Mouse (Mus musculus): ENCODE results near the gene Mon2.

GRCm38 (mm10) chr10:123060831-123061230, 15.5 kb downstream of the Mon2 start:
- TF ChIP-seq POLR2A (IDR thresholded peaks at IDR 0.05; ENCODE audit: low read depth, low read length) (no peak), CTCF (IDR thresholded peaks at IDR 0.05; ENCODE audit: extremely low read depth, insufficient read depth, insufficient read length, insufficient replicate concordance) (no peak)
